Mouse (Mus musculus) ES-Bruce4 (cell line): ENCODE data around the gene Prss16.

ENCODE experiments used
- CTCF ChIP-seq: IDR thresholded peaks from one replicate; pipeline ENCODE4 v1.8.1; 2011; ENCODE audit warnings: low read depth, low read length
- POLR2A ChIP-seq: IDR thresholded peaks from one replicate; pipeline ENCODE4 v1.8.1; 2011; ENCODE audit warnings: low read length; ENCODE audit not compliant: insufficient read depth

DNA sequence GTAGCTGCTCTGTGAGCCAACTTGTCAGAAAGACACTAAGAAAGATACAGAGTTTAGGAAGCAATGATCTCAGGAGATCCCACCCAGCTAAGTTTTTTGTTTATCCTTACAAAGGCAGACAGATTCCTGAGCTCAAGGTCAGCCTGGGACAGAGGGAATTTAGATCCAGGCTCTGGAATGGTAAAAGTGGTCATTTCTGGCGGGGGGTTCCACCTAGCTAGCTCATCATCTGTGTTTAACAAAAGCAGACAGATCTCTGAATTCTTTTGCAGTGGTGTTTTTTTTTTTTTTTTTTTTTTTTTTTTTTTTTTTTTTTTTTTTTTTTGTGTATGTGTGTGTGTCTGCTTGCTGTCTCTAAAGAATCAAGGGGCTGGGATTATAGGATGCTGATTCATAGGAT lies 40.3 kb downstream of the Prss16 start:
- no peak for TF ChIP-seq CTCF
- no peak for TF ChIP-seq POLR2A
